Mouse (Mus musculus) G1E (cell line): ENCODE measurements around the gene Tet2.

Source experiments
- CTCF ChIP-seq: IDR thresholded peaks from 2 replicates; pipeline ENCODE4 v1.5.1; 2012; ENCODE audit warnings: low read depth, low read length, inconsistent platforms, mixed read lengths
- TAL1 ChIP-seq: conservative IDR thresholded peaks from 2 replicates; pipeline ENCODE4 v1.6.1; 2012; ENCODE audit warnings: low read depth, low read length, inconsistent platforms, mixed read lengths

- TF ChIP-seq CTCF, result no peak
- TF ChIP-seq TAL1, result no peak
These were observed 21.7 kb downstream of the Tet2 start for GRCm38 (mm10) chr3:133523191-133523590.
